Mouse (Mus musculus): Measurements from ENCODE around the gene Olfr97. TPM values are rescaled to one million over a fixed set of nuclear protein-coding genes. Genes with fewer than 3 reads are reported as not detected.

Olfr97 gene
- total RNA-seq, 2 experiments from 2014 or later, result not detected

GRCm38 (mm10) chr17:37196845-37197724, 40.0 kb downstream of the Olfr97 start:
- peak in 1 of 2 experiments; percentile 14 for DNase-seq (ENCODE audit: low spot score in 2 of 2)

GRCm38 (mm10) chr17:37194782-37195181, 42.3 kb downstream of the Olfr97 start:
- no peak for DNase-seq (ENCODE audit: low spot score in 2 of 2)

DNA sequence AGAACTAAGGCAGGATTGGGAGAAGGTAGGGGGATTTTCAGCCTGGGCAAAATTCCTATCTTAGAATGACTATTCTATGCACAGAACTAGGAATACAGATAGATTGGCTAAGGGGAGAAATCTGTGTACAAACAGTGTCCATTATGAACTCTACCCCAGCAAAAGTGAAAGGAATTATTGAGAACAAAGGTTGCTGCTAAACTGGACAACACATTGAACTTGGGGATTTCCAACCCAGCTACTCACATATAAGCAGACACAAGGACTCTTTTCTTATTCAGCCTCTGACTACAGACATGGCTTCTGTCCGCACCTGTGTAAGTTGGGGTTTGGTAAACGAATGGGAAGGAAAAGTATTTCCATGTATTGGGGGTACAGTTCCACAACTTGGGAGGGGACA, 43.5 kb downstream of the Olfr97 start, which contains the start of gene Ubd:
Ubd (plus strand) TSS at position 237 of the 400 bp plus-strand sequence.
- DNase-seq (ENCODE audit: low spot score in 2 of 2), result no peak

DNA sequence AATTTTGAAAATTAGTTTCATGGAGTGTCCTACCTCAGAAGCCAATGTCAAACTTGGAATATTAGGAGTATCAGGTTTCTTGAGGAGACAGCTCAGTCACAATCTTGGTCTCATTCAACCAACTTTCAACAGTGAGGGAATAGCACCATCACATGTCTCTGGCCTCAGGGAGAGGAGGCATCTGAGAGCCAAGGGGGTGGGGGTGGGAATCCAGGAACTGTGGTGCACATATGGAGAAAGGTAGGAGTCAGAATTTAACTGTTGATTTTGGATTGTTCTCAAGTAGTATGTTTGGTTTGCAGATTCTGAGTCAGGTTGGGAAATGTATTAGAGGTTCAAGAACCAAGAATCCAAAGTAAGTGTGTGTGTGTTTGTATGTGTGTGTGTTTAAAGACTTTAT, 44.1 kb downstream of the Olfr97 start:
- no peak for DNase-seq (ENCODE audit: low spot score in 2 of 2)

- DNase-seq (ENCODE audit: low spot score in 2 of 2), result no peak
These were observed 46.4 kb downstream of the Olfr97 start for GRCm38 (mm10) chr17:37190711-37191110.

- DNase-seq (ENCODE audit: low spot score in 2 of 2), result no peak
These were observed 51.7 kb downstream of the Olfr97 start for GRCm38 (mm10) chr17:37185474-37185873.

Other genes with a start within 250 kb of the Olfr97 start
- under 1 TPM; 0.23 to 0.25 TPM for gene H2-M5, start 247.8 kb downstream of the Olfr97 start, total RNA-seq (2021)
- 10 to 100 TPM in 1 of 2 experiments, 1 to 10 TPM in 1; 8.7 to 10.1 TPM for gene Zfp57, start 236.2 kb downstream of the Olfr97 start, total RNA-seq (2021)
- gene Mog, start 213.9 kb downstream of the Olfr97 start, total RNA-seq (2021), result not detected
- 10 to 100 TPM; 24.2 to 25.4 TPM for gene Gabbr1, start 191.4 kb downstream of the Olfr97 start, total RNA-seq (2021)
- gene Olfr90, start 148.8 kb downstream of the Olfr97 start, total RNA-seq (2021), result not detected
- not detected for gene Olfr91, start 139.1 kb downstream of the Olfr97 start, total RNA-seq (2021)
- gene Olfr92, start 117.2 kb downstream of the Olfr97 start, total RNA-seq (2021), result not detected
- gene Olfr93, start 75.8 kb downstream of the Olfr97 start, total RNA-seq (2021), result not detected
- gene Ubd, start 43.4 kb downstream of the Olfr97 start, total RNA-seq (2021), result not detected
- gene Olfr94, start 36.3 kb downstream of the Olfr97 start, total RNA-seq (2021), result not detected
- gene Olfr95, start 24.2 kb downstream of the Olfr97 start, total RNA-seq (2021), result not detected
- gene Olfr96, start 17.2 kb downstream of the Olfr97 start, total RNA-seq (2021), result not detected
- not detected for gene Olfr98, start 26.4 kb upstream of the Olfr97 start, total RNA-seq (2021)
- gene H2-M3, start 32.9 kb upstream of the Olfr97 start, total RNA-seq (2021), result 1 to 10 TPM; 1.6 to 2.1 TPM
- gene Olfr99, start 46.1 kb upstream of the Olfr97 start, total RNA-seq (2021), result not detected
- not detected for gene Olfr101, start 67.0 kb upstream of the Olfr97 start, total RNA-seq (2021)
- not detected for gene Olfr102, start 79.7 kb upstream of the Olfr97 start, total RNA-seq (2021)
- not detected for gene Olfr103, start 102.4 kb upstream of the Olfr97 start, total RNA-seq (2021)
- not detected for gene Olfr104-ps, start 122.3 kb upstream of the Olfr97 start, total RNA-seq (2021)
- not detected for gene Olfr105-ps, start 141.7 kb upstream of the Olfr97 start, total RNA-seq (2021)
- not detected for gene Olfr106-ps, start 153.1 kb upstream of the Olfr97 start, total RNA-seq (2021)
- gene Olfr107, start 161.9 kb upstream of the Olfr97 start, total RNA-seq (2021), result not detected
- gene Olfr108, start 208.2 kb upstream of the Olfr97 start, total RNA-seq (2021), result not detected
- not detected for gene Olfr109, start 221.6 kb upstream of the Olfr97 start, total RNA-seq (2021)
- gene H2-M2, start 246.2 kb upstream of the Olfr97 start, total RNA-seq (2021), result not detected

Data from gastrocnemius, postnatal 4 days (tissue).